Mouse (Mus musculus) testis, adult 2 months (tissue): ENCODE data around the gene Clec3b. TPM values are rescaled to one million over a fixed set of nuclear protein-coding genes. Genes with fewer than 3 reads are reported as not detected.
A peak's percentile ranks its signal among the peaks of the same experiment; 100 is the strongest.

Source experiments
- H3K27ac ChIP-seq: fragments of 200-500 bp; 2 replicates; pipeline ENCODE4 v1.5.1; 2012; ENCODE audit warnings: low read depth, low read length; ENCODE audit not compliant: control insufficient read depth, insufficient read depth
- H3K27me3 ChIP-seq: fragments of 200-500 bp; 2 replicates; pipeline ENCODE4 v1.6.1; 2012; ENCODE audit warnings: mild to moderate bottlenecking, low read length, moderate library complexity; ENCODE audit not compliant: control insufficient read depth, insufficient read depth
- H3K36me3 ChIP-seq: fragments of 200-500 bp; 2 replicates; pipeline ENCODE4 v1.6.1; 2012; ENCODE audit warnings: mild to moderate bottlenecking, low read length; ENCODE audit not compliant: control insufficient read depth, insufficient read depth
- H3K4me1 ChIP-seq: fragments of 200-500 bp; 2 replicates; pipeline ENCODE4 v1.6.1; 2012; ENCODE audit warnings: low read length; ENCODE audit not compliant: control insufficient read depth, insufficient read depth
- H3K4me3 ChIP-seq: fragments of 200-500 bp; 2 replicates; pipeline ENCODE4 v1.5.1; 2012; ENCODE audit warnings: low read depth, mild to moderate bottlenecking, low read length, moderate library complexity, mixed read lengths; ENCODE audit not compliant: control insufficient read depth
- CTCF ChIP-seq: fragments of 200-500 bp; IDR thresholded peaks from 2 replicates; pipeline ENCODE4 v1.5.1; 2012; ENCODE audit warnings: low read depth, mild to moderate bottlenecking, inconsistent platforms, low read length, moderate library complexity; ENCODE audit not compliant: control insufficient read depth, insufficient read depth, insufficient replicate concordance
- POLR2A ChIP-seq: fragments of 200-500 bp; IDR thresholded peaks from 2 replicates; pipeline ENCODE4 v1.6.1; 2012; ENCODE audit warnings: low read depth, mild to moderate bottlenecking, inconsistent platforms, low read length, moderate library complexity; ENCODE audit not compliant: control insufficient read depth
- polyA plus RNA-seq: library from polyadenylated mRNA; depleted of rRNA; stranded (reverse); fragments of >200 nt; gene quantifications from 2 replicates; pipeline ENCODE4 v1.2.3, GENCODE M21; 2012

The Clec3b gene
- polyA plus RNA-seq, 1 experiment = 7.8 TPM

DNA sequence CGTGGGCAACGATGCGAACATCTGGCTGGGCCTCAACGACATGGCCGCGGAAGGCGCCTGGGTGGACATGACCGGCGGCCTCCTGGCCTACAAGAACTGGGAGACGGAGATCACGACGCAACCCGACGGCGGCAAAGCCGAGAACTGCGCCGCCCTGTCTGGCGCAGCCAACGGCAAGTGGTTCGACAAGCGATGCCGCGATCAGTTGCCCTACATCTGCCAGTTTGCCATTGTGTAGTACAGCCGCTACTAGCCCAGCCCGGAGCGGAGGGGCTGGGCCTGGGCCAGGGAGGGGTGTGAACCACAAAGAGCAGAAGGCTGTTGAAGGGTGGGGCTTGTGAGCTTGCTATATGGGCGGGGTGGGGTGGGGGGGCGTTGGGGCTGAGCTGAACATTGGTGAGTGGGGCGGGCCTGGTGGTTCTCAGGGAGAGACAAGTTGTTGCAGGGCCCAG lies 6.2 kb downstream of the Clec3b start:
- Histone ChIP-seq H3K4me1 (peaks cover 10% of the 10 kb centered on the region), H3K27ac (no peak overlapping the region), H3K27me3 (no peaks in the 10 kb centered on the region), H3K4me3 (peak overlapping the region; percentile 86), H3K36me3 (no peaks in the 10 kb centered on the region)
- no peak for TF ChIP-seq CTCF
- peak; percentile 53; the same call in 1 of the 2 replicates for TF ChIP-seq POLR2A

DNA sequence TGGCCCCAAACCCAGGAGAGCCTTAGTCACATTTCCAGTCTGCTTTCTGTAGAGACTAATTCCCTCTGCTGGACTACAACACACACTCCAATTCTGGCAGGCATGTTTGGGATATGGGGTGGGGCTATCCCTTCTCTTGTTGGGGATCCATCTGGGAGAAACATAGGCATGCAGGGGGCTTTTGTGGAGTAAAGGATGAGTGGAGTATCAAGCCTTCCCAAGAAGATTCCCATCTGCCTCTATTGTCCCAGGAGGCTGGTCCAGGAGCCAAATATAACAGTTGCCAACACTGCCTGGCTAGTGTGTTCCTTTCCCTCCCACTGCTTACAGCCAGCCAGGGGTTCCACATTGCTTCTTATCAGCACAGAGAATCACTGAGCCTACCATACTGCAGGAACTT lies 7.0 kb downstream of the Clec3b start:
- no peak for TF ChIP-seq CTCF
- TF ChIP-seq POLR2A = no peak
- peak overlapping the region; percentile 43 for H3K4me3 ChIP-seq
- no peak overlapping the region for H3K27ac ChIP-seq
- H3K36me3 ChIP-seq = no peaks in the 10 kb centered on the region
- H3K27me3 ChIP-seq = no peaks in the 10 kb centered on the region
- peaks cover 10% of the 10 kb centered on the region for H3K4me1 ChIP-seq

DNA sequence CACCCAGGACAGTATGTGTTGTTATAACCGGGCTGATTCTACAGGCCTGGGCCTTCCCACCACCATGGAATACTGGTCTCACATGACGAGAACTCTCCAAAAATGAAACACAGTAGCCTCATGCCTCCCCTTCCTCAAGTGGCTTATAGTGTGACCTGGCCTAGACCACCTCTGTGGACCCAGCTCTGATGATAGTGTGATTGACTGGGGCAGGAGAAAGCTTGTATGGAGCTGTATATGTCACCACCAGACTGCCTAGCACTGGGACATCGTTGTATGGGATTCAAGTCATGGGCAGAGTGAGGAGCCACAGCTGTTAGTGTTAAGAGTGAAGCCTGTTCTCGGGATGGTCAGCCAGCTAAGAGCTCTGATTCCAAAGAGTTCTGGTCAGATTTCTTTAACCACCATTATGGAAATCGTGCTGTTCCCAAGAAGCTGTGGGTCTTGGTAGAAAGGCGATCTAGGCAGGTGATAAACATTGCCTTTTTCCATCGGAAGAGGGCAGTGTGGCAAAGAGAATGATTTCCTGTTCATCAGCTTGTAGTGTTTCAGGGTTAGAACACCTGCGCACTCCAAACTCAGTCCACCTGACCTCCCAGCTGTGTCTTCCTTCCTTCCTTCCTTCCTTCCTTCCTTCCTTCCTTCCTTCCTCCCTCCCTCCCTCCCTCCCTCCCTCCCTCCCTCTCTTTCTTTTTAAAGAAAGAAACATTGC lies 7.5 kb downstream of the Clec3b start:
- Histone ChIP-seq H3K27me3 (no peaks in the 10 kb centered on the region), H3K27ac (no peak overlapping the region), H3K4me3 (peak overlapping the region; percentile 43; the same call in 1 of the 2 replicates), H3K4me1 (peaks cover 10% of the 10 kb centered on the region), H3K36me3 (no peaks in the 10 kb centered on the region)
- no peak for TF ChIP-seq CTCF

DNA sequence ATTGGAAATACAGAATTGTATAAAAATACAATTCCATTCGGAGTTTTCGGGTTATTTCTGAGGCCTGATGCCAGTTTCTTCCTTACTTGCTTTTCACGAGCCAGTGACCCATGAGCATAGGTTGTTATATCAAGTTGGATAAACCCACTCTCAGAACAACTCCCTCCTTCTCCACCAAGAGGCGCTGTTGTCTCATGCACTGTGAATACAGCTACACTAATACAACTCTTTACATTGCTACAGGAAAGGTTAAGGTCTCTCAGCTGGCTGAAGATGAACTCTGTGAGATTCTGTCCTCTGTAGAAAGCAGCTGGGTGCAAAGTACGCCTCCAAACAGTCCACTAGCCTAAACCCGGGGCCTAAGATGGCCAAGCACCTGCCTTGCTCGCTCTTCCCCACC lies 8.6 kb downstream of the Clec3b start:
- Histone ChIP-seq H3K4me1 (peaks cover 10% of the 10 kb centered on the region), H3K27ac (no peak overlapping the region), H3K4me3 (no peak overlapping the region), H3K36me3 (no peaks in the 10 kb centered on the region), H3K27me3 (no peaks in the 10 kb centered on the region)
- TF ChIP-seq POLR2A (no peak), CTCF (peak; percentile 34; the same call in 1 of the 2 replicates)

DNA sequence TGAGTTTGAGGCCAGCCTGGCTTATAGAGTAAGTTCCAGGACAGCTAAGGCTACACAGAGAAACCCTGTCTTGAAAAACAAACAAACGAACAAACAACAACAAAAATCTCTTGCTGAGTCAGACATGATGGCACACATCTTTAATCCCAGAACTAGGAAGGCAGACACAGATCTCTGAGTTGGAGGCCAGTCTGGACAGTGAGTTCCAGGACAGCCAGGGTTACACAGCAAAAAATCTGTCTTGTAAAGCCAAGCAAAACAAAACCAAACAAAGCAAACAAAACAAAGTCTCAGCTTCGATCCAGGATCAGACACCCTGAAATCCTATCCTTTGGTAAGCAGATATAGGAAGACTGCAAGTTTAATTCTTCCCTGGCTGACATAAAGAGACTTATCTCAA lies 11.0 kb downstream of the Clec3b start:
- Histone ChIP-seq H3K4me1 (peaks cover 4% of the 10 kb centered on the region), H3K27me3 (no peaks in the 10 kb centered on the region), H3K27ac (no peak overlapping the region), H3K36me3 (no peaks in the 10 kb centered on the region), H3K4me3 (no peak overlapping the region)
- no peak for TF ChIP-seq CTCF
- TF ChIP-seq POLR2A = no peak

DNA sequence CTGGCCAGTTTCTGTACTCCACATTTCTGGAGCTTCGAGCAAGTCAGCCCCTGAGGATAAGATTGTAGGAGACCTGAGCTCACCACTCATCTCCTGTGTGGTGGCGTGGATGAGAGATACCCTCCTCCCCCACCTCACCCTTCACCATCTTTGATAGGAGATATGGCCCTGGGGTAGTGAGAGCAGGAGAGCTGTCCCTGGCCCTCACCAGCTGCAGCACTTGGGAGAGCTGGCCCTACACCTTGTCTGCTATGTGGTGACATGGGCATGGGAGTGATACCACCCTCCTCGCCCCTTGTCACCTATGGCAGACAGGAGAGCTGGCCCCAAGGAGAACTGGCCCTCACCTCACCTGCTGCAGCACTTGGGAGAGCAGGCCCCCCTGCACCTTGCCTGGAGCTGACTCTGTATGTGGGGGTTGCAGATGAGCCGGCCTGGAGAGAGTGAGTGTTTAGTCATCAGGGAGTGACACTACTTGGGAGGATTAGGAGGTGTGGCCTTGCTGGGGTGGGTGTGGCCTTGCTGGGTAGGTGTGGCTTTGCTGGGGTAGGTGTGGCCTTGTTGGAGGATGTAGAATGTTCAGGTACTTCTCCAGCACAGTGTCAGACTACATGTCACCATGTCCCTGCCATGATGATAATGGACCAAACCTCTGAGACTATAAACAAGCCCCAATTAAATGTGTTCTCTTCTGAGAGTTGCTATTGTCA lies 12.4 kb downstream of the Clec3b start:
- TF ChIP-seq POLR2A = no peak
- no peak for TF ChIP-seq CTCF
- H3K4me3 ChIP-seq = no peak overlapping the region
- no peaks in the 10 kb centered on the region for H3K27me3 ChIP-seq
- H3K4me1 ChIP-seq = no peaks in the 10 kb centered on the region
- no peaks in the 10 kb centered on the region for H3K36me3 ChIP-seq
- no peak overlapping the region for H3K27ac ChIP-seq

DNA sequence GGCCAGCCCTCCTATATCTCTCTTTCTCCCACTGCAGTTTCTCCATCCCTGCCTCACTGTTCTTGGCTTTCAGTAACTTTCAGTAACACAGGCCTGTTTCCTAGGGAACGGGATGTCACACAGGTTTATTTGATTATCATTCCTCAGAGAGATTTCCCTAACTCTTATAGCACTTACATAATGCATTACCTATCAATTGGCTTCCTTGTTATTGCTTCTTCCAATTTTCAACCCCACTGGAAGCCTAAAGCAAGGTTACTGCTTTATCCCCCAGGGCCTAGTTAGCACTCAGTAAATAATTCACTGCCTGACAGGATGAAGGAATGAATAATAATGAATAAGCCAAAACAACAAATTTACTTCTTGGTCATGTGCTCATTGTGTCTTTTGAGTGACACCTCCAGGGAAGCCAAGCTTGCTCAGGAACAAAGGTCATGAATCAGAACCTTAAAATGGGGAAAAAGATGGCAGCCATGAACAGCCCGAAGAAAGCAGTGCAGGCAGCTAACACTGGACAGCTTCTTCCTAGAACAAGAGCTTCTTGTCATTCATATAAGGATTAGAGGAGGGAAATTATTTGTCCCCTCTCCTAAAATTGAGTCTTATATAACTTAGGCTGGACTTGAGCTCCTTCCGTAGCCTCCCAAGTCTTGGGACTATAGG lies 15.2 kb downstream of the Clec3b start:
- Histone ChIP-seq H3K4me1 (no peaks in the 10 kb centered on the region), H3K27ac (no peak overlapping the region), H3K4me3 (no peak overlapping the region), H3K36me3 (no peaks in the 10 kb centered on the region), H3K27me3 (no peaks in the 10 kb centered on the region)
- TF ChIP-seq POLR2A (no peak), CTCF (no peak)
